Mouse (Mus musculus): ENCODE results near the gene Phgdh.

Phgdh gene

GRCm38 (mm10) chr3:98348106-98348505, 8.3 kb upstream of the Phgdh start:
- no peak for DNase-seq (ENCODE audit: low spot score in 2 of 2)

GRCm38 (mm10) chr3:98343235-98343634, 3.4 kb upstream of the Phgdh start:
- no peak for DNase-seq (ENCODE audit: low spot score in 2 of 2)

GRCm38 (mm10) chr3:98340818-98341594, 1.2 kb upstream of the Phgdh start:
- DNase-seq (ENCODE audit: low spot score in 2 of 2): no peak

GRCm38 (mm10) chr3:98339097-98339705, 589 bp downstream of the Phgdh start:
- peak; percentile 31 to 34 for DNase-seq (ENCODE audit: low spot score in 2 of 2)

- DNase-seq (ENCODE audit: low spot score in 2 of 2): peak; percentile 20 to 48
These were observed 1.2 kb downstream of the Phgdh start for GRCm38 (mm10) chr3:98338584-98339041.

GRCm38 (mm10) chr3:98336661-98337654, 2.8 kb downstream of the Phgdh start:
- no peak for DNase-seq (ENCODE audit: low spot score in 2 of 2)

- DNase-seq (ENCODE audit: low spot score in 2 of 2): no peak
These were observed 3.9 kb downstream of the Phgdh start for GRCm38 (mm10) chr3:98335886-98336285.

GRCm38 (mm10) chr3:98335331-98335730, 4.5 kb downstream of the Phgdh start:
- no peak for DNase-seq (ENCODE audit: low spot score in 2 of 2)

GRCm38 (mm10) chr3:98334010-98334409, 5.8 kb downstream of the Phgdh start:
- DNase-seq (ENCODE audit: low spot score in 2 of 2): no peak

GRCm38 (mm10) chr3:98324235-98324634, 15.6 kb downstream of the Phgdh start:
- no peak for DNase-seq (ENCODE audit: low spot score in 2 of 2)

GRCm38 (mm10) chr3:98322209-98322608, 17.6 kb downstream of the Phgdh start:
- no peak for DNase-seq (ENCODE audit: low spot score in 2 of 2)

- peak in 1 of 2 experiments; percentile 34 for DNase-seq (ENCODE audit: low spot score in 2 of 2)
These were observed 20.6 kb downstream of the Phgdh start for GRCm38 (mm10) chr3:98319190-98319589.

GRCm38 (mm10) chr3:98317143-98317542, 22.6 kb downstream of the Phgdh start:
- DNase-seq (ENCODE audit: low spot score in 2 of 2): peak in 1 of 2 experiments; percentile 38

- DNase-seq (ENCODE audit: low spot score in 2 of 2): no peak
These were observed 24.6 kb downstream of the Phgdh start for GRCm38 (mm10) chr3:98315181-98315580.

- DNase-seq (ENCODE audit: low spot score in 2 of 2): no peak
These were observed 26.3 kb downstream of the Phgdh start for GRCm38 (mm10) chr3:98313294-98314155.

- DNase-seq (ENCODE audit: low spot score in 2 of 2): peak in 1 of 2 experiments; percentile 63
These were observed 26.9 kb downstream of the Phgdh start for GRCm38 (mm10) chr3:98312867-98313266.

GRCm38 (mm10) chr3:98310456-98310855, 29.3 kb downstream of the Phgdh start:
- no peak for DNase-seq (ENCODE audit: low spot score in 2 of 2)

GRCm38 (mm10) chr3:98308606-98309005, 31.2 kb downstream of the Phgdh start:
- DNase-seq (ENCODE audit: low spot score in 2 of 2): no peak

- no peak for DNase-seq (ENCODE audit: low spot score in 2 of 2)
These were observed 38.0 kb downstream of the Phgdh start for GRCm38 (mm10) chr3:98301761-98302160.

GRCm38 (mm10) chr3:98300266-98300665, 39.5 kb downstream of the Phgdh start:
- DNase-seq (ENCODE audit: low spot score in 2 of 2): no peak

Data from frontal cortex, postnatal 10 days (tissue).